Mouse (Mus musculus): ENCODE data around the gene Vmn2r50. TPM values are rescaled to one million over a fixed set of nuclear protein-coding genes. Genes with fewer than 3 reads are reported as not detected.
"Not testable (repeated sequence)": the region's sequence is repeated elsewhere in the genome, so short reads cannot be mapped to it uniquely, and the experiment has no call there.

Vmn2r50 gene
- not detected for polyA plus RNA-seq (2012; fragmentation: generic; extraction: Trizol)

DNA sequence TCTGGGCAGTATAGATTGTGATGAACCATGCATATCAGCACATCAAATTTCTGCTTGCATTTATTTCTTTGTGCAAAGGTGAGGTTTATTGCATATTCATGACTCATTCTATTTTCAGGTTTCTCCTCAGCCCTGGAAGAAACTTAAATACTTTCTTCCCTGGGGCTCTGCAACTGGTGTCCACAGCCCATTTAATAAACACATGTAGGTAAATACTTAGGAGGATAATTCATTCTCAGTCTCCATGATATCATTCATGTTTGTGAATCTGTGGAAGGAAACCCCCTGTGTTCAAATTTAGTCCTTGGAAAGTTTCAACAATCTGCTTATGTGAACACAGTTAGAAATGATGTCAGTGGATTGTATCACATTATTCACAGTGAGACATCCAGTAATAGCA is at the start of gene Vmn2r50:
Gene Vmn2r50, minus strand, starts transcription at position 101 of the 400 bp plus-strand sequence.
- H3K4me2 ChIP-seq (ENCODE audit: low read depth); H3K36me3 ChIP-seq (ENCODE audit: control insufficient read depth, insufficient read depth): not testable (repeated sequence)

DNA sequence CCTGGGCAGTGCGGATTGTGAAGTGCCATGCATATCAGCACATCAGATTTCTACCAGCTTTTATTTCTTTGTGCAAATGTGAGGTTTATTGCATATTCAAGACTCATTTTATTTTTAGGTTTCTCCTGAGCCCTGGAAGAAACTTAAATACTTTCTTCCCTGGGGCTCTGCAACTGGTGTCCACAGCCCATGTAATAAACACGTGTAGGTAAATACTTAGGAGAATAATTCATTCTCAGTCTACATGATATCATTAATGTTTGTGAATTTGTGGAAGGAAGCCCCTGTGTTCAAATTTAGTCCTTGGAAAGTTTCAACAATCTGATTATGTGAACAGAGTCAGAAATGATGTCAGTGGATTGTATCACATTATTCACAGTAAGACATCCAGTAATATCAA is 60.9 kb downstream of the Vmn2r50 start, which contains the start of gene Vmn2r49:
Gene Vmn2r49, minus strand, starts transcription at position 101 of the 400 bp plus-strand sequence.
- H3K27me3 ChIP-seq (ENCODE audit: control insufficient read depth, insufficient read depth, insufficient read length); H3K79me2 ChIP-seq (ENCODE audit: control insufficient read depth, insufficient read depth); H3K36me3 ChIP-seq (ENCODE audit: control insufficient read depth, insufficient read depth); H3K4me3 ChIP-seq; H3K4me2 ChIP-seq (ENCODE audit: low read depth); H3ac ChIP-seq (ENCODE audit: control insufficient read depth, insufficient read length): not testable (repeated sequence)

More for the DNA sequence above, at the start of gene Vmn2r50:
- not testable (repeated sequence) for H3K4me3 ChIP-seq; H3K27me3 ChIP-seq (ENCODE audit: control insufficient read depth, insufficient read depth, insufficient read length); H3K79me2 ChIP-seq (ENCODE audit: control insufficient read depth, insufficient read depth); H3ac ChIP-seq (ENCODE audit: control insufficient read depth, insufficient read length)

Other genes starting within 250 kb of the Vmn2r50 start
- not detected for gene Vmn2r47, start 212.0 kb downstream of the Vmn2r50 start, polyA plus RNA-seq (2012; fragmentation: generic; extraction: Trizol)
- gene Vmn2r48, start 99.7 kb downstream of the Vmn2r50 start, polyA plus RNA-seq (2012; fragmentation: generic; extraction: Trizol): not detected
- gene Vmn2r49, start 61.0 kb downstream of the Vmn2r50 start, polyA plus RNA-seq (2012; fragmentation: generic; extraction: Trizol): not detected
- gene Vmn2r51, start 52.4 kb upstream of the Vmn2r50 start, polyA plus RNA-seq (2012; fragmentation: generic; extraction: Trizol): not detected
- gene Vmn2r52, start 123.3 kb upstream of the Vmn2r50 start, polyA plus RNA-seq (2012; fragmentation: generic; extraction: Trizol): not detected
- not detected for gene Vmn1r66, start 224.7 kb upstream of the Vmn2r50 start, polyA plus RNA-seq (2012; fragmentation: generic; extraction: Trizol)